In the genomic region with DNA sequence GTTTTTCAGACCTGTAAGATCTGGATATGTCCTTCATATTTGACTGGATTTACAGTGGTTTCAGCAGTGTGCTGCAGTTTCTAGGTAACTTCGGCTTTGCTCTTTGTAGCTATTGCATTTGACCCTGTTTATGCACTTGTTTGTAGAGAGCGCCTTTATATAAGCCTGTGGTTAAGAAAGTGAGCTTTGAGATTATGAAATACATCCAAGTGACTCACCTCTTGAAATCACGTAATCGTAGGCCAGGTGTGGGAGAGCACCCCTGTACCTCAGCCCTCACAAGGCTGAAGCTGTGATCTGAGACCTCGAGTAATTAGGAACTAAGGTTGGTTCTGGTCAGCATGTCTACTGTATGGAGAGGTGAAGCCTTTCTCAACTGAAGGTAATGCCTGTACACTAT, we compare ENCODE assay signal across 25 mouse cellular contexts. TPM values are rescaled to one million over a fixed set of nuclear protein-coding genes. Genes with fewer than 3 reads are reported as not detected.
DNase-seq lines count a peak whose midpoint lies in the region; ATAC-seq and TF ChIP-seq lines count a peak whose summit lies in the region.
"Had no signal": no experiment of that assay in that cellular context is flagged by ENCODE, and none has a peak within 500 bp of the region (broad histone marks: within the 10 kb centered on the region; RNA-seq: fewer than 3 reads in every experiment).

No protein-coding gene starts in this region.

- no peak overlapping the region for H3K9ac ChIP-seq in liver, adult 2 months (ENCODE audit: low read depth, low read length)
- H3K9ac ChIP-seq in lung, postnatal 0 days (replicated peaks; ENCODE audit: low read depth), result no peak overlapping the region
- H3K9ac ChIP-seq: embryonic facial prominence, embryonic 12.5 days; forebrain, embryonic 13.5 days had no signal

- peaks cover 38% of the 10 kb centered on the region for H3K36me3 ChIP-seq in liver, adult 2 months (ENCODE audit: control insufficient read depth, insufficient read depth, low read length)
- H3K36me3 ChIP-seq in lung, postnatal 0 days (ENCODE audit: insufficient read depth, low read length), result no peaks in the 10 kb centered on the region; the same call in 1 of the 2 replicates

- no peak for TF ChIP-seq CTCF in gastrocnemius, adult 2 months (IDR thresholded peaks at IDR 0.05)
- TF ChIP-seq CTCF in liver, adult 2 months (IDR thresholded peaks at IDR 0.05; ENCODE audit: low read depth, low read length), result no peak
- no peak for TF ChIP-seq CTCF in lung, postnatal 0 days (IDR thresholded peaks at IDR 0.05)
- TF ChIP-seq CTCF in lung, adult 2 months (IDR thresholded peaks at IDR 0.05; ENCODE audit: insufficient read depth, low read length), result no peak

- peak overlapping the region; percentile 80 for H3K27ac ChIP-seq in gastrocnemius, adult 2 months
- peak overlapping the region; percentile 82 for H3K27ac ChIP-seq in liver, adult 2 months (replicated peaks; ENCODE audit: insufficient read depth, low read depth, low read length)
- H3K27ac ChIP-seq in lung, postnatal 0 days (ENCODE audit: low read length), result no peak overlapping the region
- H3K27ac ChIP-seq: embryonic facial prominence, embryonic 10.5 days; embryonic facial prominence, embryonic 12.5 days; forebrain, embryonic 13.5 days had no signal

- TF ChIP-seq EP300 in lung, postnatal 0 days (IDR thresholded peaks at IDR 0.05), result 0 out of 2 replicates have a peak, but pooled peaks have one; percentile 22

- no peak for TF ChIP-seq POLR2A in liver, adult 2 months (IDR thresholded peaks at IDR 0.05; ENCODE audit: extremely low read depth, insufficient read depth, low read length)
- no peak for TF ChIP-seq POLR2A in lung, adult 2 months (IDR thresholded peaks at IDR 0.05; ENCODE audit: borderline replicate concordance, extremely low read depth, low read depth, low read length)

- no peak overlapping the region; the same call in 1 of the 2 replicates for H3K4me3 ChIP-seq in gastrocnemius, adult 2 months
- H3K4me3 ChIP-seq in liver, adult 2 months (ENCODE audit: insufficient read depth, low read depth, low read length), result no peak overlapping the region
- H3K4me3 ChIP-seq in lung, postnatal 0 days (ENCODE audit: low read depth, low read length), result no peak overlapping the region
- H3K4me3 ChIP-seq in lung, adult 2 months (replicated peaks; ENCODE audit: extremely low read depth, low read depth, low read length), result no peak overlapping the region
- H3K4me3 ChIP-seq: embryonic facial prominence, embryonic 10.5 days; embryonic facial prominence, embryonic 12.5 days; forebrain, embryonic 13.5 days had no signal

- H3K9me3 ChIP-seq in lung, postnatal 0 days (ENCODE audit: low read length), result no peaks in the 10 kb centered on the region
- H3K9me3 ChIP-seq: embryonic facial prominence, embryonic 10.5 days; embryonic facial prominence, embryonic 12.5 days; forebrain, embryonic 13.5 days; G1E had no signal

- peak; percentile 82 for ATAC-seq in lung, postnatal 0 days
- ATAC-seq: activated CD4-positive, CD25-positive, alpha-beta regulatory T cell, adult 4 months; CD4-positive, CD25-positive, alpha-beta regulatory T cell, adult 4 months; forebrain, embryonic 13.5 days; Patski had no signal

- peaks cover 46% of the 10 kb centered on the region for H3K4me1 ChIP-seq in liver, adult 2 months (ENCODE audit: control insufficient read depth, insufficient read depth, low read length)
- H3K4me1 ChIP-seq in lung, postnatal 0 days (ENCODE audit: insufficient read depth, low read depth, low read length), result no peaks in the 10 kb centered on the region
- H3K4me1 ChIP-seq in lung, adult 2 months (ENCODE audit: control insufficient read depth, insufficient read depth, low read length), result peaks cover 3% of the 10 kb centered on the region; the same call in 1 of the 2 replicates
- H3K4me1 ChIP-seq: embryonic facial prominence, embryonic 10.5 days; embryonic facial prominence, embryonic 12.5 days; forebrain, embryonic 13.5 days had no signal

- WGBS in liver, adult 2 months, result 22% methylated on average over 5 of the region's 5 CpGs
- WGBS in lung, postnatal 0 days, result 63% methylated on average over 5 of the region's 5 CpGs
- WGBS in lung, adult 2 months, result 67% methylated on average over 5 of the region's 5 CpGs

- DNase-seq in gastrocnemius, adult 2 months, result no peak
- no peak for DNase-seq in gastrocnemius, adult 8-10 months (ENCODE audit: low spot score in 2 of 2)
- DNase-seq in liver, adult 2 months (ENCODE audit: extremely low read depth, low read depth, low spot score), result peak; percentile 84
- no peak for DNase-seq in liver
- DNase-seq in lung, postnatal 0 days (ENCODE audit: low spot score), result peak; percentile 68
- DNase-seq in lung, postnatal 4 days, result no peak
- peak; percentile 47 for DNase-seq in lung, postnatal 36 days
- DNase-seq in lung, adult 2 months, result no peak
- DNase-seq: adrenal gland, adult 8-10 months; adrenal gland, postnatal 14 days; adrenal gland, postnatal 36 days; B cell, adult 2 months; cerebellum, adult 11-12 months; cerebellum, adult 2 months; cerebellum, adult 9-10 months; cerebellum, postnatal 10 days; cerebellum, postnatal 25 days had no signal

- no peaks in the 10 kb centered on the region for H3K27me3 ChIP-seq in liver, adult 2 months (ENCODE audit: control insufficient read depth, insufficient read depth, low read length)
- H3K27me3 ChIP-seq in lung, postnatal 0 days (replicated peaks; ENCODE audit: insufficient read depth, low read length), result no peaks in the 10 kb centered on the region
- H3K27me3 ChIP-seq: CH12.LX; embryonic facial prominence, embryonic 12.5 days; forebrain, embryonic 13.5 days; Patski had no signal

- peaks cover 42% of the 10 kb centered on the region for H3K79me2 ChIP-seq in liver, adult 2 months (ENCODE audit: control insufficient read depth, insufficient read depth, low read length)

- intact Hi-C loops in gastrocnemius, adult 2 months (cut with DNase I), result no loop called here

- no peak overlapping the region for H3K4me2 ChIP-seq in lung, postnatal 0 days (replicated peaks; ENCODE audit: low read depth, low read length)
- H3K4me2 ChIP-seq: embryonic facial prominence, embryonic 12.5 days; forebrain, embryonic 13.5 days had no signal

RNA-seq across cellular contexts. Expression of a gene that starts 14.0 kb away (rescaled TPM):
- total RNA-seq in gastrocnemius, adult 2 months (2021), result 100 to 1,000 TPM; 439 to 509 TPM
- total RNA-seq in gastrocnemius, adult 8-10 months (2022), result 100 to 1,000 TPM; 497 to 597 (median 580) TPM
- total RNA-seq in liver, adult 2 months (2014; rRNA removed), result 257 and 370 TPM in 2 replicates
- polyA plus RNA-seq in liver, adult 2 months (2012; rRNA removed), result 61.0 and 75.6 TPM in 2 replicates
- 121 and 125 TPM in 2 replicates for polyA plus RNA-seq in lung, postnatal 0 days (2015; fragmentation: Nextera tagmentation; extraction: Ambion mirVana)
- 13.1 and 24.9 TPM in 2 replicates for polyA plus RNA-seq in lung, adult 2 months (2012; rRNA removed)

RNA-seq across cellular contexts. Expression of a gene that starts 14.0 kb away (rescaled TPM):
- total RNA-seq in gastrocnemius, adult 2 months (2021), result 10 to 100 TPM; 41.1 to 56.0 TPM
- 10 to 100 TPM; 34.7 to 51.4 (median 36.2) TPM for total RNA-seq in gastrocnemius, adult 8-10 months (2022)
- 45.1 and 51.1 TPM in 2 replicates for total RNA-seq in liver, adult 2 months (2014; rRNA removed)
- polyA plus RNA-seq in liver, adult 2 months (2012; rRNA removed), result 30.6 and 35.3 TPM in 2 replicates
- 10.3 and 10.5 TPM in 2 replicates for polyA plus RNA-seq in lung, postnatal 0 days (2015; fragmentation: Nextera tagmentation; extraction: Ambion mirVana)
- polyA plus RNA-seq in lung, adult 2 months (2012; rRNA removed), result 11.9 and 12.9 TPM in 2 replicates

Comparison
In these comparisons a context has a peak if more than half of its experiments do, and no peak if none do; other contexts are left out.
1. DNase-seq: peak in liver, adult 2 months (single experiment), lung, postnatal 0 days (single experiment) and lung, postnatal 36 days (single experiment); none in gastrocnemius, adult 2 months (single experiment), gastrocnemius, adult 8-10 months (0 of 2), liver (single experiment), lung, postnatal 4 days (0 of 2) and lung, adult 2 months (single experiment).